Mouse (Mus musculus): ENCODE data around the gene Tec.

The Tec gene

GRCm38 (mm10) chr5:72893987-72894386 lies 25.7 kb upstream of the Tec start:
- DNase-seq (ENCODE audit: extremely low read depth, insufficient read length, low spot score) = no peak

DNA sequence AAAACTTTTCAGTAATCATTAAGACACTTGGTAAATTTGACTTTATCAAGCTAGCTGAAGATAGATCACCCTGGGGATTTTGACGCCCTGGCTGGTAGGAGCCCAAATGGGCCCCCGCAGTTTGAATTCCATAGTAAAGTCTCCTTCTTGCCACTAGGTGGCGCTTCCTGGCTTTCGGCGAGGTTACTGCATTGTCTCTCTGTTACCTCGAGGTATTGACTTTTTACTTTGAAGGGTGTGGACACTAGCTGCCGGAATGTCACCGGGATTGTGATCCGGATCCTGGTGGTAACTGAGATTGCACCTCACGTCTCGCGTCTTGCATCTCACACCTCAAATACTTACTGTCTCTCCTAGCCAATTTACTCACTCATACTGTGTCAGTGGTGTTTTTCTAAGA lies 23.3 kb upstream of the Tec start:
- peak; percentile 30 for DNase-seq (ENCODE audit: extremely low read depth, insufficient read length, low spot score)

DNA sequence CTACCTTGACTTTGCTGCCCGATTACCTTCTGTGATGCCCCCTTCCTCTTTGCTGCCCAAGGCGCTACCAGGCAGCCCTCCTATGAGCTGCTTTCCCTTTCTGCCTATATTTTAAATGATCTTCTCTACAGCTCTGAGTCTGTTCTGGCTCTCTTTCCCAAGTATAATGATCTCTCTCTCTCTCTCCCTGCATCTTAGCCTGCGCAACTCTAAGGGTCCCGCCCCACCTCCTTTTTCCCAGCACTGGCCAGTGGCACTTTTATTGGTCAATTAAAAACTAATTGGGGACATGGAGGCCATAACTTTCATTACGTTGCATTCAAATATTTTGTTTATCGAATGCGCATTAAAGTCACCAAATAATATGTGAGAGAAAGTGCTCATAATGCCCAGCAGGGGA lies 20.0 kb upstream of the Tec start:
- no peak for DNase-seq (ENCODE audit: extremely low read depth, insufficient read length, low spot score)

DNA sequence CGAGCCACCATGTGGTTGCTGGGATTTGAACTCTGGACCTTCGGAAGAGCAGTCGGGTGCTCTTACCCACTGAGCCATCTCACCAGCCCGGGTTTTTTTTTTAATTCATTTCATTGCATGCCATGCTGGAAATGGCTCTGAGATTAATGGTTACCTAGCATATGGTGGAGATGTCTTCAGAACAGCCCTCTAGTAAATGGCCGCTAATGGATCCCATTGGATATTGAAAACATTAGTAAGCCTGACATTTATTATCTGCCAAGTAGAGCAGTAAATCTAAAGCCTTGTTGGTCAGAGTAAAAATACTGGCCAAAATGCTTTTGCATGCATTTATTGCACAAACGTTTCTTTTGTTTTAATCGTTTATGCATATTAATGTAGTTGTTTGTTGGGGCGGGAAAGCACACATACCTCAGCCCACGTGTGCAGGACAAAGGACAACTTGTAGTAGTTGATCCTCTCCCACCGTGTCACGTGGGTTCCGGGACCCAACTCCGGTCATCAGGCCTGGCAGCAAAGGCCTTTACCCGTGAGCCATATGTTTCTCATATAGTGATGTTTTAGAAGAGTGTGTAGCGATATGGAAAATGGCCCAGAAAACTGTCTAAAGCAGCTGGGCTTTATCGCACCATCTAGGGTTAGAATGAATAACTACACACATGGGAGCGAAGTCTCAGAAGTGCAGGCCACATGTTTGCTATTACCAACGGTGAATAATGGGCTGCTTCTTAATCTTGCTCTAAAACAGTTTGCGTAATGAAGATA lies 18.4 kb upstream of the Tec start:
- no peak for DNase-seq (ENCODE audit: extremely low read depth, insufficient read length, low spot score)

GRCm38 (mm10) chr5:72883706-72884105 lies 15.4 kb upstream of the Tec start:
- DNase-seq (ENCODE audit: extremely low read depth, insufficient read length, low spot score) = no peak

- no peak for DNase-seq (ENCODE audit: extremely low read depth, insufficient read length, low spot score)
These were observed 14.1 kb upstream of the Tec start for GRCm38 (mm10) chr5:72882412-72882765.

- DNase-seq (ENCODE audit: extremely low read depth, insufficient read length, low spot score) = no peak
These were observed 13.6 kb upstream of the Tec start for GRCm38 (mm10) chr5:72881748-72882411.

DNA sequence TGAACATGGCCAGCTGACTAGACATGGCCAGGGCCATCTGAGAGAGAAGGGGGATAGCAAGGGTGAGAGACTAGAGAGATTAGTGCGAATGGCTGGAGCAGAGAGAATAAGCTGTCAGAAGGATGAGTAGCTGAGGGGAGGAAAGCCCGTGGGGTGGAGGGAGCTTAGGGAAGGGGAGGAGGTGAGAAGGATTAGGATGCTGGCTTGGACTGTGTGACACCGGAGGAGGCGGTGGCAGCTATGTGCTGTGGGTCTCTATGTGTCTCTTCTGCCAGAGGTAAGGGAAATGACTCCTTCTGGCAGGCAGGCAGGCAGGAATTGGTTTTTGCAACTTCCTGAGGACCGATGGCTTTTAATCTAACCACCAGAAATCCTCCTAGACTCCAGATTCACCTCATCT lies 11.5 kb upstream of the Tec start:
- DNase-seq (ENCODE audit: extremely low read depth, insufficient read length, low spot score) = no peak

DNA sequence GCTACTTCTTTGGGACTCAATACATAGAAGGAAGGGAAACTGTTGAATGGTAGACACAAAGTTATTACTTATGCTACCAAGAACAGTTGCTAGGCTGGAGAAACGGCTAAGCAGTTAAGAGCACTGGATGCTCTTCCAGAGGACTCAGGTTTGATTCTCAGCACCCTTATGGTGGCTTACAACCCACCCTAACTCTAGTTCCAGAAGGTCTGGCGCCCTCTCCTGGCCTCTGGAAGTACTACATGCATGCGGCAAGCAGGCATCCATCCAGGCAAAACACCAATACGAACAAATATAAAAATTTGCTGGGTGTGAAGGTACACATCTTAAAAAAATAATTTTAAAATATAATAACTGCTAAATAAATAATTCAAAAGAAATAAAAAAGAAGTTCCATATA lies 2.8 kb upstream of the Tec start:
- no peak for DNase-seq (ENCODE audit: extremely low read depth, insufficient read length, low spot score)

- no peak for DNase-seq (ENCODE audit: extremely low read depth, insufficient read length, low spot score)
These were observed 1.7 kb upstream of the Tec start for GRCm38 (mm10) chr5:72869779-72870608.

DNA sequence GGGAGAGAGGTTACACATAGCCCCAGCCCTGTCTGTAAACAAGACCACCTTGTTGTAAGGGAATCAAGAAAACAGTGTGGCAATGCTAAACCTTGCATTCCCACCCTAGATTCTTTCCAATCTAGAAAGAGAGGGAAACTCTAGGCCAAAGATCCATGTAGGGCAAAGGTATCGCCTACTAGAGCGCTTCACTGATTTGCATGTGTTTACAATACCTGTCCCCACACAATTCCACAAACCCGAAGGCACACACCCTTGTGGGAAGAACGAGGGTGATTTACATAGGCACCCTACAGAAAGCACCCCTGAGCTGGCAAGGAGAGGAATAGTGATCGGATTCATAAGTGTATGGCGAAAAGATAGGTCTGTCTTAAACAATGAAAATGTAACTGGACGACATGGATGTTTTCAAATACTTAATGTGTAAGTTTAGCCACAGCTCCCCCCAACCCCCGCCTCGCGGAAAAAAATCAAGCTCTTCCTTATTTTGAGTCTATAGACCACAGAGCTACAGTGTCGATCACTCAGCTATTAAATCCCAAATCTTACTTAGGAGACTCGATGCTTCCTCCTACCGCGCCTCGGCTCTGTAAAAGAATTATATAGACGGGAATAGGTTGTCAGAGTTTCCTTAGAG lies 1.1 kb downstream of the Tec start:
- no peak for DNase-seq (ENCODE audit: extremely low read depth, insufficient read length, low spot score)

GRCm38 (mm10) chr5:72866260-72866905 lies 1.9 kb downstream of the Tec start:
- no peak for DNase-seq (ENCODE audit: extremely low read depth, insufficient read length, low spot score)

- DNase-seq (ENCODE audit: extremely low read depth, insufficient read length, low spot score) = no peak
These were observed 3.6 kb downstream of the Tec start for GRCm38 (mm10) chr5:72864654-72865178.

GRCm38 (mm10) chr5:72863166-72863565 lies 5.1 kb downstream of the Tec start:
- DNase-seq (ENCODE audit: extremely low read depth, insufficient read length, low spot score) = no peak

GRCm38 (mm10) chr5:72861726-72862385 lies 6.4 kb downstream of the Tec start:
- DNase-seq (ENCODE audit: extremely low read depth, insufficient read length, low spot score) = no peak

- DNase-seq (ENCODE audit: extremely low read depth, insufficient read length, low spot score) = no peak
These were observed 7.4 kb downstream of the Tec start for GRCm38 (mm10) chr5:72860899-72861298.

GRCm38 (mm10) chr5:72858306-72858705 lies 10.0 kb downstream of the Tec start:
- no peak for DNase-seq (ENCODE audit: extremely low read depth, insufficient read length, low spot score)

DNA sequence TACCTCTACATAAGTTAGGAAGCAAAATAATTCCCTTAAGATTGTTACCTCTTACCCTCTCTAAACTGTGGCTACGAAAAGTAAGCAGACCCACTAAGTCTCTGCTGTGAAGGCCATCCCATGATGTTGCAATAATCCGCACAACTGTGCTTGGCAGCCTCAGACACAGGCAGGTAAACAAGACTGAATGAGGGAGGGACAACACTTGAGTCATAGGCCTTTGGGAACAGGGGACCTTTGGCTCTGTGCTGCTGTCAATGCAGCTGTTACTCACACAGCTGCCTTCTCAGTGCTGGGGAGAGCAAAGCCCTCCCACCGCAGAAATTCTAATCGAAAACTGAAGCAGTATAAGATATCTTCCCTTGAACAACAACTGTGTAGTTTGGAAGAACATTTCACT lies 10.5 kb downstream of the Tec start:
- DNase-seq (ENCODE audit: extremely low read depth, insufficient read length, low spot score) = no peak

- DNase-seq (ENCODE audit: extremely low read depth, insufficient read length, low spot score) = no peak
These were observed 11.9 kb downstream of the Tec start for GRCm38 (mm10) chr5:72856255-72856878.
